Mouse (Mus musculus) intestine, embryonic 16.5 days (tissue): ENCODE results near the gene Nfe2l2. TPM values are rescaled to one million over a fixed set of nuclear protein-coding genes. Genes with fewer than 3 reads are reported as not detected.

Experiments used
- ATAC-seq: fragments of 200-750 bp; cut with Nextera tagmentation; 2 replicates; pipeline ENCODE4 v1.8.0; 2017; ENCODE audit warnings: moderate TSS enrichment, moderate library complexity
- H3K27ac ChIP-seq: fragments of 300-500 bp; sonication (generic); 2 replicates; pipeline ENCODE4 v1.5.1; 2014; ENCODE audit warnings: mild to moderate bottlenecking, low read length
- H3K27me3 ChIP-seq: fragments of 300-500 bp; sonication (generic); replicated peaks from 2 replicates; pipeline ENCODE4 v1.6.1; 2014; ENCODE audit warnings: low read length, control low read depth, mixed read lengths; ENCODE audit not compliant: control insufficient read depth, insufficient read depth
- H3K36me3 ChIP-seq: fragments of 300-500 bp; sonication (generic); 2 replicates; pipeline ENCODE4 v1.6.1; 2014; ENCODE audit warnings: low read length, control low read depth; ENCODE audit not compliant: control insufficient read depth, insufficient read depth
- H3K4me1 ChIP-seq: fragments of 300-500 bp; sonication (generic); 2 replicates; pipeline ENCODE4 v1.6.1; 2014; ENCODE audit warnings: low read length, control low read depth, mixed read lengths; ENCODE audit not compliant: control insufficient read depth, insufficient read depth
- H3K4me2 ChIP-seq: fragments of 300-500 bp; sonication (generic); 2 replicates; pipeline ENCODE4 v1.6.1; 2014; ENCODE audit warnings: low read depth, low read length, control low read depth
- H3K4me3 ChIP-seq: fragments of 300-500 bp; sonication (generic); 2 replicates; pipeline ENCODE4 v1.5.1; 2014; ENCODE audit warnings: mild to moderate bottlenecking, low read length
- H3K9ac ChIP-seq: fragments of 300-500 bp; sonication (generic); 2 replicates; pipeline ENCODE4 v1.6.1; 2014; ENCODE audit warnings: low read depth, low read length
- H3K9me3 ChIP-seq: fragments of 300-500 bp; sonication (generic); 2 replicates; pipeline ENCODE4 v1.6.1; 2016; ENCODE audit warnings: low read length, control low read depth; ENCODE audit not compliant: control insufficient read depth
- WGBS: fragments of 180-500 bp; shearing (Covaris S2); extraction: QIAGEN DNeasy Blood & Tissue Kit; methylation state at CpG from one replicate; pipeline ENCODE4 v1.1.7; 2014; 5-methylcytosine and 5-hydroxymethylcytosine counted together
- polyA plus RNA-seq: library from polyadenylated mRNA; unstranded; fragments of >200 nt; fragmentation: Nextera tagmentation; extraction: Ambion mirVana; gene quantifications from 2 replicates; pipeline ENCODE4 v1.2.1, GENCODE M21; 2015

The Nfe2l2 gene
- polyA plus RNA-seq, 1 experiment from 2014 or later = 112 TPM

DNA sequence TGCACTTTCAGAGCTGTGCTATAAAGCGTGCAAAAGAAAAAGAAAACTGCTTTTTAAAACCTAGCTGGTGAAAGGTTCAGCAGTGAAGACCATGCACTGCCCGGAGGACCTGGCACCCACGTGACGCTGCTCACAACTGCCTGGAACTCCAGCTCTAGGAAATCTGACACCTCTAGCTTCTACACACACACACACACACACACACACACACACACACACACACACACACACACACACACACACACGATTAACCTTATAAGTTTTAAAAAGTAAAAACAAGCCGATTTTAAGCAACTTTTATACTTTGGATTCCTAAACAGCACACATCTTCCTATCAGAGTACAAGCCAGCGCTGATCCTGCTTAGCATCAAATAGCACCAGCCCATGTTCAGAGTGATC lies 23.0 kb downstream of the Nfe2l2 start:
- 46% methylated on average over 7 of the region's 7 CpGs for WGBS
- H3K27ac ChIP-seq = no peak overlapping the region
- no peak for ATAC-seq

DNA sequence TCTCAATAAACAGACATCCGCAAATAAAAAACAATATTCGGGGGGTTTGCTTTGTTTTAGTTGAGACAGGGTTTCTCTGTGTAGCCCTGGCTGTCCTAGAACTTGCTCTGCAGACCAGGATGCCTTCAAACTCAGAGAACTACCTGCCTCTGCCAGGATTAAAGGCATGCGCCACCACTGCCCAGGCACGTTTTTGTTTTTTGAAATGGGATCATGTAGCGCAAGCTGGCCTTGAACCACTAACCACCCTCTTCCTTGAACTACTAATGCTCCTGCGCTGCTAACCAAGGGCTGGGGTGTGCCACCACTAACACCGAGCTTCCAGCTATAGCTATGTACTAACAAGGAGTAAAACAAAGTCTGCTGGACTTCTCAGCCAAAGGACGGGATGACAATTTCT lies 24.5 kb downstream of the Nfe2l2 start:
- H3K9ac ChIP-seq = no peak overlapping the region
- H3K4me3 ChIP-seq = no peak overlapping the region
- H3K9me3 ChIP-seq = no peaks in the 10 kb centered on the region
- peaks cover 15% of the 10 kb centered on the region; the same call in 1 of the 2 replicates for H3K4me1 ChIP-seq
- H3K36me3 ChIP-seq = peaks cover 26% of the 10 kb centered on the region
- no peak for ATAC-seq
- no peak overlapping the region for H3K27ac ChIP-seq
- H3K27me3 ChIP-seq = no peaks in the 10 kb centered on the region
- WGBS = 87% methylated on average over 8 of the region's 8 CpGs
- no peak overlapping the region for H3K4me2 ChIP-seq

More for the DNA sequence above, 23.0 kb downstream of the Nfe2l2 start:
- Histone ChIP-seq H3K4me1 (peaks cover 18% of the 10 kb centered on the region; the same call in 1 of the 2 replicates), H3K9ac (no peak overlapping the region), H3K9me3 (no peaks in the 10 kb centered on the region), H3K4me2 (no peak overlapping the region), H3K27me3 (no peaks in the 10 kb centered on the region), H3K36me3 (peaks cover 18% of the 10 kb centered on the region), H3K4me3 (no peak overlapping the region)

DNA sequence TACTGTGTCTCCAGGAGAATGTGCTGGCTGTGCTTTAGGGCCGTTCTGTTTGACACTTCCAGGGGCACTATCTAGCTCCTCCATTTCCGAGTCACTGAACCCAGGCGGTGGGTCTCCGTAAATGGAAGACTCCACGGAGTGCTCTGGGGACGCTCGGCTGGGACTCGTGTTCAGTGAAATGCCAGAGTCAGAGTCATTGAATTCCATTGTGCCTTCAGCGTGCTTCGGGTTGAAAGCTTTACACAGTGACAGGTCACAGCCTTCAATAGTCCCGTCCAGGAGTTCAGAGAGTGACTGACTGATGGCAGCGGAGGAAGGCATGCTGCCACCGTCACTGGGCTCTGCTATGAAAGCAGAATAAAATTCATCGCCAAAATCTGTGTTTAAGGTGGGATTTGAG lies 27.9 kb downstream of the Nfe2l2 start:
- no peak overlapping the region for H3K9ac ChIP-seq
- no peak overlapping the region for H3K27ac ChIP-seq
- no peaks in the 10 kb centered on the region for H3K9me3 ChIP-seq
- peaks cover 26% of the 10 kb centered on the region for H3K36me3 ChIP-seq
- H3K4me2 ChIP-seq = no peak overlapping the region
- 87% methylated on average over 14 of the region's 14 CpGs for WGBS
- peaks cover 3% of the 10 kb centered on the region; the same call in 1 of the 2 replicates for H3K4me1 ChIP-seq
- no peak overlapping the region for H3K4me3 ChIP-seq
- no peak for ATAC-seq
- no peaks in the 10 kb centered on the region for H3K27me3 ChIP-seq

DNA sequence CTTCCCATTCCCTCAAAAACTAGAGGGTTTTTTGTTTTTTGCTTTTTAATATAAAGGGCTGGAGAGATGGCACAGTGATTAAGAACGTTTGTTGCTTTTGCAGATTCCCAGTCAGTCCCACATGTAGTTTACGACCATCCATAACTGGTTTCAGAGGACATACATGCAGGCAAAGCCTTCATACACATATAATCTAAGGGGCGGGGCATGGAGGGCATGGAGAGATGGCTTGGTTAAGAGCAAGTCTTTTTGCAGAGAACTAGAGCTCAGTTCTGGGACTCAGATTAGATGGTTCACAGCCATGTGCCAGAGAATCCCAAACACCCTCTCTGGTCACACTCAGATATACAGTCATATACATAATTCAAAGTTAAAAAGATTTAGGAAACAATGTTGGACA lies 31.9 kb downstream of the Nfe2l2 start:
- H3K9ac ChIP-seq = no peak overlapping the region
- H3K27ac ChIP-seq = no peak overlapping the region
- no peak for ATAC-seq
- no peaks in the 10 kb centered on the region for H3K4me1 ChIP-seq
- 71% methylated on average over 3 of the region's 3 CpGs for WGBS
- no peaks in the 10 kb centered on the region for H3K9me3 ChIP-seq
- H3K4me3 ChIP-seq = no peak overlapping the region
- H3K36me3 ChIP-seq = peaks cover 16% of the 10 kb centered on the region; the same call in 1 of the 2 replicates
- no peak overlapping the region for H3K4me2 ChIP-seq
- H3K27me3 ChIP-seq = no peaks in the 10 kb centered on the region

DNA sequence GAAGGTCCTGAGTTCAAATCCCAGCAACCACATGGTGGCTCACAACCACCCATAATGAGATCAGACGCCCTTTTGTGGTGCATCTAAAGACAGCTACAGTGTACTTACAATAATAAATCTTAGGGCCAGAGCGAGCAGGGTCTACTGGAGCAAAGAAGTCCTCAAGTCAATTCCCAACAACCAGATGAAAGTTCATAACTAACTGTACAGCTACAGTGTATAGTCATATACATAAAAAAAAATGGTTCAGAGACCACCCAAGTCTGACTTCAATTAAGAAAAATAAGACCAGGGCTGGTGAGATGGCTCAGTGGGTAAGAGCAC lies 33.1 kb downstream of the Nfe2l2 start:
- no peaks in the 10 kb centered on the region for H3K9me3 ChIP-seq
- no peak overlapping the region for H3K4me3 ChIP-seq
- no peak overlapping the region for H3K9ac ChIP-seq
- H3K4me2 ChIP-seq = no peak overlapping the region
- WGBS = 76% methylated on average over 2 of the region's 2 CpGs
- H3K27me3 ChIP-seq = no peaks in the 10 kb centered on the region
- H3K36me3 ChIP-seq = peaks cover 6% of the 10 kb centered on the region; the same call in 1 of the 2 replicates
- ATAC-seq = no peak
- H3K4me1 ChIP-seq = no peaks in the 10 kb centered on the region
- no peak overlapping the region for H3K27ac ChIP-seq

DNA sequence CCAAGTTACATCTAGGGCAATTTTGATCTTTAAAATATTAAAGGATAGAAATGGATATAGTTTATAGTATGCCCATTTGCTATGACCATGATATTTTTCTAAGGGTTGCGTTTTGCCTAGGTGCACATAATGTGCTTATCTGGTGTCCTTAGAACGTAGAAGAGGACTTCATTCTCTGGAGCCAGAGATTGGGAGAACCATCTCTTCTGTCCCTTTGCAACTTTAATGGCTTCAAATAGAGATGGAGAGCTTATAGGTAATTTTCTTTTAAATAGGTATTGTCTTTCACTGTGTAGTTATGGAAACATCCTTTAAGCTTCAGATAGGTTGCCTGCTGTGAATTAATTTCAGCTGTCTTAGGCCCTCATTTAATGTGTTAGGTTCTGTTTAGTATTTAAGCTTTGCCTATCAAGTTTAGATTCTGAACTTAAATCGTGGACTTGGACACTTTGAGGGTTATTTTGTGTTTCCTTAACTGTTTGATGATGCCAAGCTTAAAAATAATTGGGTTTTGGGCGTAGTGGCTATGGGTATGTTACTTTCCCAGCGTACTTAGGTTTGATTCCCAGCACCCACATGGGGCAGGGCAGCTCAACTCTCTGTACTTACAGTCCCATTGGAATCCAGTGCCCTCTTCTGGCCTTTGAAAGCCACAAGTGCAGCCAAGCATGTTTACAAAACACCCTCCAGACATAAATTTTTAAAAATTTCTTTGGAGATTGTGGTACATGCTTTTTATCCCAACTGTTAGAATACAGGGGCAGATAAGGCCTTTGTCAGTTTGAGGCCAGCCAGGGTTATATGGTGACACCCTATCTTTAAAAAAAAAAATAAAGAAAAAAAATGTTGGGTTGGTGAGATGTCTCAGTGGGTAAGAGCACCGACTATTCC lies 33.8 kb downstream of the Nfe2l2 start:
- Histone ChIP-seq H3K27ac (no peak overlapping the region), H3K9ac (no peak overlapping the region), H3K4me2 (no peak overlapping the region), H3K4me3 (no peak overlapping the region), H3K36me3 (no peaks in the 10 kb centered on the region), H3K4me1 (no peaks in the 10 kb centered on the region), H3K27me3 (no peaks in the 10 kb centered on the region), H3K9me3 (no peaks in the 10 kb centered on the region)
- WGBS = 78% methylated on average over 6 of the region's 6 CpGs
- no peak for ATAC-seq

DNA sequence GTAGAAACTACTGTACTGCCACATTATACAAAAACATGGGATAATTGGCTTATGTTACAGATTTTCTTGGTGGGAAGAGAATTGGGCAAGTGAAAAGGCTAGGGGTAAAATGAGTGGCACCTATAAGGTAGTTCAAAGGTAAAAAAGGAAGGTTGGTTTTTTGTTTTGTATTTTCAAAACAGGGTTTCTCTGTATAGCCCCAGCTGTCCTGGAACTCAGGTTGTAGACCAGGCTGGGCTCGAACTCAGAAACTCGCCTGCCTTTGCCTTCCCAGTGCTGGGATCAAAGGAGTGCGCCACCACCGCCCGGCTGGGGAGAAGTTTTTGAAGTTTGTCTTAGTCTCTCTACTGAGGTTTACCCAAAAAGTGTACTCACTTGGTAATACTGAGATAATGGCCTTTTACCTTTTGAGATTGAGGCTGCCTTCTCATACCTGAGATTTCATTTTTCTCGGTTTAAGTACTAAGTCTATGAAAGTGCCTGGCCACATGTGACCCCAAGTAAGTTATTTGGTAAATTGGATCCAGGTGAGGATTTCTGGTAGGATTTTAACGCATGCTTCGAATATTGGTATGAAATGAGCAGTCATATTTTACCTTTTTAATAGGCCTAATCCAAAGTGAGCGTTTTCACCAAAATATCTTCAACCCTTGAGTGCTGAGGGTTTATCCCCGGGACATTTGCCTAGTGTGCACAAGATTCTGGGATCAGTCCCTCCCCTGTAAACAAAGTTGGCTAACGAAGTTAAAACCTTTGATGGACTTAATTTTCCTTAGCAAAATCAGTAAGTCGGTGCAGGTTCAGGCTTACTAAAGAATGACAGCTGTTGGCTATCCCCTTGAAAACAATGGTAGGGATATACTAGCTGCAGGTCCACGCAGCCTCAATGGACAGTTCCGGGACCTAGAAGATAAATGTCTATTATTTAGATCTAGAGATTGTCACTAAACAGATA lies 34.7 kb downstream of the Nfe2l2 start:
- Histone ChIP-seq H3K4me1 (no peaks in the 10 kb centered on the region), H3K4me2 (no peak overlapping the region), H3K4me3 (no peak overlapping the region), H3K27ac (no peak overlapping the region; the same call in 1 of the 2 replicates), H3K27me3 (no peaks in the 10 kb centered on the region), H3K36me3 (no peaks in the 10 kb centered on the region), H3K9ac (no peak overlapping the region), H3K9me3 (no peaks in the 10 kb centered on the region)
- ATAC-seq = 0 out of 2 replicates have a peak, but pooled peaks have one; percentile 23
- 38% methylated on average over 14 of the region's 14 CpGs for WGBS

DNA sequence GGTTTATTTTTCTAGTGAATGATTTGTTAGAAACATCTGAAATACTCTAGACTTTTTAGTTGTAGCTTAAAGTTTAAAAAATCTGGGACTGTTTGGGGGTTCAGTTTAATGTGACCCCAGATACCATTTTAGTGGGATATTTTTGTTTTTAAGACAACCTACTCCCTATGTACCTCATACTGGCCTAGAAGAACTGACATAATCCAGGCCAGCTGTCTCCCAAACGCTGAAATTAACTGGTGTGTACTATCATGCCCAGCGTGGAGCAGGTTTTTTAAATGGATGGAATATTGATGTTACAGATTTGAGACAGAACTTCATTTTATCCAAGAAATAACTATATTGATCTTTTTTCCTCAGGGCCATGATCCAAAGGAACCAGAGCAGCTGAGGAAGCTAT lies 43.3 kb downstream of the Nfe2l2 start:
- Histone ChIP-seq H3K9me3 (no peaks in the 10 kb centered on the region), H3K27ac (no peak overlapping the region), H3K4me2 (peak overlapping the region; percentile 82), H3K36me3 (no peaks in the 10 kb centered on the region), H3K4me3 (peak overlapping the region; percentile 91), H3K9ac (peak overlapping the region; percentile 98), H3K27me3 (no peaks in the 10 kb centered on the region), H3K4me1 (peaks cover 10% of the 10 kb centered on the region; the same call in 1 of the 2 replicates)
- ATAC-seq = no peak
- WGBS = 10% methylated on average over 2 of the region's 2 CpGs

DNA sequence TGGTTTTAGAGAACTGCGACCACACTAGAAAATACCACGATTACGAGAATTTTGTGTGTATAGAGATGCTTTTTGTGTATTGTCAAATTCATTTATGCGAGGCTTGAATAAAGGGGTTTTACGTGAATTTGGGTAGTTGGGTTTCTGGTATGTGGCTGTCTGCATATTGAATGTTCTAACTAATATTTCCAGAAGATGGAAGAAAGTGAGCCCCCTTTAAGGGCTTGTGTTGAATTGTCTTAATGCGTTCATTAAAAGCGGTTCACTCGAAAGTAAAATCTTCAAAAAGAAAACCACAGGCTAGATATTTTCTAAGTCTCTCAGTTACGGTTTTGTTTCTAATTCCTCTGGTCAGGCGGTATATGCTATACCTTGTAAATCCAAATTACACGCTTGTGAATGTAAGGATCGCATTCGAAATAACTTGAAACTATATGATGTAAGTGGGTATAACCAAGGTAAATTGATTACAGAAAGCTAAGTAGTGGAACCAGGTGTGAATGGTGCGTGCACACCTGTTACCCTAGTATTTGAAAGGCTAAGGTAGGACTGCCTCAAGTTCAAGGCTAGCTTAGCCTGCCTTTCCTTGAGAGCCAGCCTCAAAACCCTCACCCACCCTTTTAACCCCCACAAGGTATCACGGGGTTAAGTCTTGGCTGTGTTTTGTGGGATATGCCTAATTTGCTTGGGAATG lies 44.0 kb downstream of the Nfe2l2 start:
- Histone ChIP-seq H3K9me3 (no peaks in the 10 kb centered on the region), H3K27ac (no peak overlapping the region), H3K4me2 (peak overlapping the region; percentile 82), H3K9ac (peak overlapping the region; percentile 98), H3K36me3 (no peaks in the 10 kb centered on the region), H3K27me3 (no peaks in the 10 kb centered on the region), H3K4me1 (peaks cover 14% of the 10 kb centered on the region; the same call in 1 of the 2 replicates), H3K4me3 (peak overlapping the region; percentile 91)
- no peak for ATAC-seq
- 2% methylated on average over 15 of the region's 15 CpGs for WGBS
